Mouse (Mus musculus) liver, embryonic 11.5 days (tissue): ENCODE data around the gene Cmip. TPM values are rescaled to one million over a fixed set of nuclear protein-coding genes. Genes with fewer than 3 reads are reported as not detected.

Experiments used
- ATAC-seq: fragments of 200-750 bp; cut with Nextera tagmentation; replicated peaks from 2 replicates; pipeline ENCODE4 v1.8.0; 2017; ENCODE audit warnings: moderate number of reproducible peaks, mild to moderate bottlenecking, moderate TSS enrichment, moderate library complexity; ENCODE audit not compliant: low FRiP score
- DNase-seq: peaks from one replicate; pipeline ENCODE4 v3.0.0-alpha.2; 2017; ENCODE audit warnings: low spot score
- H3K27ac ChIP-seq: fragments of 300-500 bp; sonication (generic); 2 replicates; pipeline ENCODE4 v1.5.1; 2014; ENCODE audit warnings: mild to moderate bottlenecking, low read depth, low read length, control low read depth
- H3K27me3 ChIP-seq: fragments of 300-500 bp; sonication (generic); replicated peaks from 2 replicates; pipeline ENCODE4 v1.6.1; 2014; ENCODE audit warnings: low read length, mixed read lengths; ENCODE audit not compliant: control insufficient read depth, insufficient read depth
- H3K36me3 ChIP-seq: fragments of 300-500 bp; sonication (generic); 2 replicates; pipeline ENCODE4 v1.6.1; 2014; ENCODE audit warnings: mild to moderate bottlenecking, low read length, moderate library complexity, mixed read lengths; ENCODE audit not compliant: control insufficient read depth, insufficient read depth
- H3K4me1 ChIP-seq: fragments of 300-500 bp; sonication (generic); replicated peaks from 2 replicates; pipeline ENCODE4 v1.6.1; 2014; ENCODE audit warnings: low read length, mixed read lengths; ENCODE audit not compliant: control insufficient read depth, insufficient read depth
- H3K4me2 ChIP-seq: fragments of 300-500 bp; sonication (generic); 2 replicates; pipeline ENCODE4 v1.6.1; 2014; ENCODE audit warnings: mild to moderate bottlenecking, control low read depth, moderate library complexity
- H3K4me3 ChIP-seq: fragments of 300-500 bp; sonication (generic); 2 replicates; pipeline ENCODE4 v1.5.1; 2014; ENCODE audit warnings: low read depth, low read length, control low read depth
- H3K9ac ChIP-seq: fragments of 300-500 bp; sonication (generic); 2 replicates; pipeline ENCODE4 v1.6.1; 2014; ENCODE audit warnings: low read depth, low read length, control low read depth
- H3K9me3 ChIP-seq: fragments of 300-500 bp; sonication (generic); 2 replicates; pipeline ENCODE4 v1.6.1; 2016; ENCODE audit warnings: low read length, inconsistent platforms, mixed read lengths; ENCODE audit not compliant: control insufficient read depth
- WGBS: fragments of 180-500 bp; shearing (Covaris S2); extraction: QIAGEN DNeasy Blood & Tissue Kit; methylation state at CpG from one replicate; pipeline ENCODE4 v1.1.7; 2014; 5-methylcytosine and 5-hydroxymethylcytosine counted together
- polyA plus RNA-seq: library from polyadenylated mRNA; unstranded; fragments of >200 nt; fragmentation: Nextera tagmentation; extraction: Ambion mirVana; gene quantifications from 2 replicates; pipeline ENCODE4 v1.2.1, GENCODE M21; 2014

The Cmip gene
- polyA plus RNA-seq, 1 experiment from 2014 or later, result 17.1 TPM

GRCm38 (mm10) chr8:117236531-117236930, 20.3 kb upstream of the Cmip start:
- Histone ChIP-seq H3K9me3 (no peaks in the 10 kb centered on the region), H3K4me1 (no peaks in the 10 kb centered on the region), H3K4me3 (no peak overlapping the region), H3K27me3 (no peaks in the 10 kb centered on the region), H3K4me2 (no peak overlapping the region), H3K36me3 (no peaks in the 10 kb centered on the region), H3K9ac (no peak overlapping the region), H3K27ac (no peak overlapping the region)
- ATAC-seq, result no peak
- no peak for DNase-seq
- 91% methylated on average over 4 of the region's 4 CpGs for WGBS

GRCm38 (mm10) chr8:117240326-117240725, 16.5 kb upstream of the Cmip start:
- no peaks in the 10 kb centered on the region for H3K27me3 ChIP-seq
- no peaks in the 10 kb centered on the region; the same call in 1 of the 2 replicates for H3K4me1 ChIP-seq
- ATAC-seq (no peak), DNase-seq (no peak)
- no peak overlapping the region for H3K9ac ChIP-seq
- WGBS, result 79% methylated on average over 5 of the region's 5 CpGs
- H3K4me3 ChIP-seq, result no peak overlapping the region
- H3K4me2 ChIP-seq, result no peak overlapping the region
- no peaks in the 10 kb centered on the region for H3K36me3 ChIP-seq
- no peaks in the 10 kb centered on the region for H3K9me3 ChIP-seq
- no peak overlapping the region for H3K27ac ChIP-seq

GRCm38 (mm10) chr8:117240841-117241494, 15.9 kb upstream of the Cmip start:
- 71% methylated on average over 5 of the region's 5 CpGs for WGBS

GRCm38 (mm10) chr8:117241848-117242247, 15.0 kb upstream of the Cmip start:
- no peaks in the 10 kb centered on the region; the same call in 1 of the 2 replicates for H3K4me1 ChIP-seq
- H3K4me3 ChIP-seq, result no peak overlapping the region
- no peaks in the 10 kb centered on the region for H3K27me3 ChIP-seq
- no peaks in the 10 kb centered on the region for H3K9me3 ChIP-seq
- ATAC-seq (no peak), DNase-seq (no peak)
- H3K36me3 ChIP-seq, result no peaks in the 10 kb centered on the region
- H3K27ac ChIP-seq, result no peak overlapping the region
- WGBS, result 67% methylated on average over 3 of the region's 3 CpGs
- H3K9ac ChIP-seq, result no peak overlapping the region
- H3K4me2 ChIP-seq, result no peak overlapping the region

More at GRCm38 (mm10) chr8:117240841-117241494, 15.9 kb upstream of the Cmip start:
- no peaks in the 10 kb centered on the region for H3K9me3 ChIP-seq
- no peak overlapping the region for H3K4me2 ChIP-seq
- no peak overlapping the region for H3K9ac ChIP-seq
- H3K27ac ChIP-seq, result no peak overlapping the region
- H3K27me3 ChIP-seq, result no peaks in the 10 kb centered on the region
- no peaks in the 10 kb centered on the region; the same call in 1 of the 2 replicates for H3K4me1 ChIP-seq
- no peaks in the 10 kb centered on the region for H3K36me3 ChIP-seq
- ATAC-seq, result no peak
- H3K4me3 ChIP-seq, result no peak overlapping the region
- no peak for DNase-seq

GRCm38 (mm10) chr8:117242286-117242685, 14.6 kb upstream of the Cmip start:
- no peak overlapping the region for H3K4me2 ChIP-seq
- no peaks in the 10 kb centered on the region for H3K36me3 ChIP-seq
- DNase-seq, result no peak
- no peaks in the 10 kb centered on the region for H3K9me3 ChIP-seq
- H3K9ac ChIP-seq, result no peak overlapping the region
- H3K27me3 ChIP-seq, result no peaks in the 10 kb centered on the region
- H3K4me3 ChIP-seq, result no peak overlapping the region
- H3K4me1 ChIP-seq, result no peaks in the 10 kb centered on the region; the same call in 1 of the 2 replicates
- H3K27ac ChIP-seq, result no peak overlapping the region
- ATAC-seq, result no peak
- WGBS, result 75% methylated on average over 6 of the region's 6 CpGs

- 48% methylated on average over 6 of the region's 6 CpGs for WGBS
- H3K9ac ChIP-seq, result no peak overlapping the region
- H3K27ac ChIP-seq, result no peak overlapping the region
- DNase-seq (no peak), ATAC-seq (peak; percentile 79)
- H3K4me3 ChIP-seq, result no peak overlapping the region
- no peaks in the 10 kb centered on the region for H3K9me3 ChIP-seq
- H3K4me1 ChIP-seq, result peaks cover 7% of the 10 kb centered on the region; the same call in 1 of the 2 replicates
- no peak overlapping the region for H3K4me2 ChIP-seq
- H3K36me3 ChIP-seq, result no peaks in the 10 kb centered on the region
- no peaks in the 10 kb centered on the region for H3K27me3 ChIP-seq
Observed at GRCm38 (mm10) chr8:117244601-117245000, 12.3 kb upstream of the Cmip start.

GRCm38 (mm10) chr8:117248341-117248740, 8.5 kb upstream of the Cmip start:
- Histone ChIP-seq H3K27ac (no peak overlapping the region), H3K4me1 (peaks cover 7% of the 10 kb centered on the region; the same call in 1 of the 2 replicates), H3K27me3 (no peaks in the 10 kb centered on the region), H3K36me3 (no peaks in the 10 kb centered on the region), H3K4me2 (no peak overlapping the region), H3K4me3 (no peak overlapping the region), H3K9ac (no peak overlapping the region), H3K9me3 (no peaks in the 10 kb centered on the region)
- DNase-seq (no peak), ATAC-seq (no peak)
- WGBS, result 42% methylated on average over 11 of the region's 11 CpGs

- H3K36me3 ChIP-seq, result no peaks in the 10 kb centered on the region
- H3K4me2 ChIP-seq, result no peak overlapping the region
- no peak overlapping the region for H3K4me3 ChIP-seq
- DNase-seq (no peak), ATAC-seq (no peak)
- WGBS, result 54% methylated on average over 7 of the region's 7 CpGs
- no peak overlapping the region for H3K27ac ChIP-seq
- no peaks in the 10 kb centered on the region for H3K27me3 ChIP-seq
- no peaks in the 10 kb centered on the region for H3K9me3 ChIP-seq
- peaks cover 9% of the 10 kb centered on the region; the same call in 1 of the 2 replicates for H3K4me1 ChIP-seq
- H3K9ac ChIP-seq, result no peak overlapping the region
Observed at GRCm38 (mm10) chr8:117251086-117251681, 5.7 kb upstream of the Cmip start.

GRCm38 (mm10) chr8:117252650-117253049, 4.2 kb upstream of the Cmip start:
- 86% methylated on average over 8 of the region's 8 CpGs for WGBS
- DNase-seq, result no peak
- ATAC-seq, result no peak
- no peaks in the 10 kb centered on the region for H3K36me3 ChIP-seq
- no peak overlapping the region for H3K9ac ChIP-seq
- H3K4me1 ChIP-seq, result peaks cover 9% of the 10 kb centered on the region; the same call in 1 of the 2 replicates
- H3K27me3 ChIP-seq, result no peaks in the 10 kb centered on the region
- no peak overlapping the region for H3K27ac ChIP-seq
- H3K9me3 ChIP-seq, result no peaks in the 10 kb centered on the region
- no peak overlapping the region for H3K4me2 ChIP-seq
- H3K4me3 ChIP-seq, result no peak overlapping the region
